Mouse (Mus musculus) large intestine, adult 2 months (tissue): ENCODE measurements around the gene Slc8a1. TPM values are rescaled to one million over a fixed set of nuclear protein-coding genes. Genes with fewer than 3 reads are reported as not detected.

Experiments
- DNase-seq: peaks from one replicate; pipeline ENCODE4 v3.0.0-alpha.2; 2012; ENCODE audit warnings: low read depth, low spot score
- WGBS: fragments of 180-500 bp; shearing (Covaris S2); methylation state at CpG from one replicate; pipeline ENCODE4 v1.1.7; 2018; 5-methylcytosine and 5-hydroxymethylcytosine counted together
- polyA plus RNA-seq: library from polyadenylated mRNA; depleted of rRNA; stranded (reverse); fragments of >200 nt; gene quantifications from 2 replicates; pipeline ENCODE4 v1.2.3, GENCODE M21; 2012; rRNA removed

Slc8a1 gene
- 2.0 and 4.3 TPM in 2 replicates for polyA plus RNA-seq

DNA sequence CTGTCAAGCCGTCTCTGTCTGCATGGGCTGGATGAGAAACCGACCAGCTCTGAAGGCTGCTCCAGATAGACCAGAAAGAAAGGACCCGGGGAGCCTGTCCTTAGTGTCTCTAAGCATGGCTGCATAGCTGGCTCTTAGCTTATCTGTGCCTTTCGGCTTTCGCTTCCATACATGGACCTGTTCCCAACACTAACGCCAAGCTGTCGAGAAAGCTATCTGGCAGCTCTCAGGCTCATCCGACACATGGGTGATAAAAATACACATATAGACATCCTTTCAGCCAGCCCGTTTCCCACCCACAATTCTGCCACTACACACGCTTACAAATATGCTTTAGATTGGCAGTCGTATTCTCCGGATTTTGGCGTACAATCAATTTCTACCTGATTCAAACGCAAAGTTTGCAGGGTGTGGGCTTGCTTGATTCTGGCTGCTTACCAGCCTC is at the start of gene Slc8a1:
Slc8a1 (minus strand) TSS at position 67 of the 445 bp plus-strand sequence.
- no peak for DNase-seq
- WGBS, result 76% methylated on average over 14 of the region's 14 CpGs

DNA sequence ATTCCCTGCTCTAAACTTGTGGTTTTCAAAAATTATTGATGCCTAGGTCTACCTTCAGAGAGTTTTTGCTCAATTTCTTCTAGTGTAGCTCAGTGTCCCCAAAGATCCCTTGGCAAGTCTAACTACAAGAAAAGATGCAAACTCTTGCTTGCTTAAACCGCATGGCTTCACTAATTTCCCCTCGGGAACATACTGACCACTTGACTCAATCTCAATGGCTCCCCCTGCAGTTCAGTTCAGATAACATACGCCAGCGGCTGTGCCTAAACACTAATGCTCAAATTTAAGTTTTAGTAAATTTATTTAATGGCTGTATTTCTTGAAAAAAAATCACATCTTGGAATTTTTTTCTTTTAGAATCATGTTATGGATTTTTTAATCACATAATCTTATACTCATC is 49.2 kb upstream of the Slc8a1 start:
- WGBS, result 38% methylated on average over 4 of the region's 4 CpGs

DNA sequence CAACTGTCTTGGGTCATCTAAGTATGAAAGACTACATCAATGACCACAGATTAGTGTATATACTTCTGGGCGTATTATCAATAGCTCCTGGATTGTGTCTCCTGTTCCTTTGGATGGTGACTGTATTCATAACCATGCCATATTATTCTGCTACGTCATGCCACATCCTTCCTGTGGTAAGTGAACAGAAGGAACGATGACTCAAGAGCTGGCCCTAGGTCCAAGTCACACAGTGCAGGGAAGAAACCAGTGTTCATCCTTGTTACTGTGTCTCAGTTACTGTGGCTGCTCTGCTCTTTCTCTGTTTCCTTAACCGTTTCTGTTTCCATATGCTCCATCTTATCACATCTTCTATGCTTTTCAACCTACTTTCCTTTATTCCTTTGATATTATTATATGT is 44.1 kb upstream of the Slc8a1 start:
- 87% methylated on average over 4 of the region's 4 CpGs for WGBS
- DNase-seq, result no peak

More for the DNA sequence above, 49.2 kb upstream of the Slc8a1 start:
- peak; percentile 39 for DNase-seq

DNA sequence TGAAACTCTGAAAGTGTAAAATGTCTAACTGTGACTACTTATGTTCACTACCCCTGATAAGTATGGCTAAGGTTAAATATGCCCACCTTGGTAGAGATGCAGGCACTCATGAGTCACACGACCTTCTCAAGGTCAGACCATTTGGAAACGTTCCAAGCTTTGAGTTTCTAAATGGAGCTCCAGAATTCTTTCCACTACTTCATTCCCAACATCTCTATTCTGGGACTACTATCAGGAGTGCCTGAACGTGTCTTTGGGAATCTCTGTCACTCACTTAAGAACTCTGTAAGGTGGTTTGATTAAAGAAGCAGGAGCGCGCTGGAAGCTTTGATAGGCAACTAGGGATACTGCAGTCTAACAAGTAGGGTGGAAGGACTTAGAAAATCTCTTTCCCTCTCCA is 43.3 kb upstream of the Slc8a1 start:
- no peak for DNase-seq
- 70% methylated on average over 5 of the region's 5 CpGs for WGBS

DNA sequence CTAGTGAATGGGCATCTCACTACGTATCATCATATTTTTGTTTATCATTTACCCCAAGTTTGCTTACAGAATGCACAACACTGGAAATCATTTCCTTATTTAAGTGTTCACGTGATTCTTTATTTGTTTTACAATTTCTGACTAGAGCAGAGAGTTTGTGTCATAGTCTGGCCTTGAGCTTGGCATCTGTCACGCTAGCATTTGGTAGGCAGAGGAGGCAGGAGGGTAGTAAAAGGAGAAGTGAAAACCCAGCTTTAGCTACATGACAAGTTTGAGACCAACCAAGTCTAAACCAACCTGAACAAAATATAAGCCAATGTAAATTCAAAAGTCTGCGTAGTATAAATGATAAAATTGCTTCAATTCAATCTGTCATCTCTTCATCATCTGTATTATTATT is 41.7 kb upstream of the Slc8a1 start:
- WGBS, result 59% methylated on average over 4 of the region's 4 CpGs
- DNase-seq, result no peak

DNA sequence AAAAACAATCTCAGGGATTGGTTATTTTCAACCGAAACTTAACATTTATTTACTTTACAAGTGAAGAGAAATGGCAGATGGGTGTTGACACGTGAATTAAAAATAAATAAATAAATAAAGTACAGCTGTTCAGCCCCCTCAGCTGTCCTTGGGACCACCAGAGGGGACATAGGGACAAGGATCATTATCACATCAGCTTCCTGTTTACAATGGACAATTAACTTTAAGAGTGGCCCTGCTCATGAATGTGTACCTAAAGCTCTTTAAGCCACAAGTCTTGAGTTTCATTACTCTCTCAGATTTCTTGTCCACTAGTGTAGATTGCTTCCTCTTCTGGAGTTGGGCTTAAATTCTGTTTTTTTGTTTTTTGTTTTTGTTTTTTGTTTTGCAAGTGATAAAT is 12.5 kb upstream of the Slc8a1 start:
- WGBS, result 80% methylated on average over 2 of the region's 2 CpGs
- DNase-seq, result no peak

DNA sequence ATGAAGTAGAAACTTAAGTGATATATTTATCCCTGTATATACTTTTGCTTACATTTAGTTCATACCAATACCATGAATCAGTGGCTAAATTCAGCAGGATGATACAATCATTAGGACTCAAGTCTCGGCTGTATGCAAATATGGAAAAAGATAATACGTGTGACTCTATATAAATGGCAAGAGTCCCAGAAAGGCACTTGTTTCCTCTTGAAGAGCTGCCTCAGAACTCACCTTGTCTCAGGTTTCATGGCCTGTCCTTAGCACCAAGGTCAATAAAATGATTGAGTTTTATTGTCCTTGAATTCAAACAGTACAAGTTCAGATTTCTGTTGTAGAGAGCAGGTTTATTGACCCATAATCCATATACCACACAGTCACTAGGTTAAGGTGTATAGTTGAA is 4.9 kb upstream of the Slc8a1 start:
- WGBS, result 16% methylated on average over 2 of the region's 2 CpGs
- DNase-seq, result peak; percentile 70

DNA sequence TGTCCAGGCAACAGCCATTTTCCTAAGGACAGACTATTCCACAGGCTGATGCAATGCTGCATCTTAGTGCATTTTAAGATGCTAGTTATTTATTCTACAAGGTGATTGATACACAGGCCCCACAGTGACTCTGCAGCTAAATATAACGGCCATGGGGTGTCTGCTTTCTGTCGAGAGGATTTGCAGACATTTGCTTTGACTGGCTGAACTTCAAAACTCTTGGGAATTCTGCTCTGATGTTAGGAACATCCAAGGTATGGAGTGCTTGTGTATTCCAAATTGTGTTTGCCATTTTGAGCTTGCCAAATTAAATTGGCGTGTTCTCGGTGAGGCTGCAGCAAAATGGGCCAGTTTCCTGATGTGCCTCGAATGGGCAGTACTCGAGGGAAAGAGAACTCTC is 2.4 kb upstream of the Slc8a1 start:
- WGBS, result 73% methylated on average over 6 of the region's 6 CpGs
- no peak for DNase-seq

DNA sequence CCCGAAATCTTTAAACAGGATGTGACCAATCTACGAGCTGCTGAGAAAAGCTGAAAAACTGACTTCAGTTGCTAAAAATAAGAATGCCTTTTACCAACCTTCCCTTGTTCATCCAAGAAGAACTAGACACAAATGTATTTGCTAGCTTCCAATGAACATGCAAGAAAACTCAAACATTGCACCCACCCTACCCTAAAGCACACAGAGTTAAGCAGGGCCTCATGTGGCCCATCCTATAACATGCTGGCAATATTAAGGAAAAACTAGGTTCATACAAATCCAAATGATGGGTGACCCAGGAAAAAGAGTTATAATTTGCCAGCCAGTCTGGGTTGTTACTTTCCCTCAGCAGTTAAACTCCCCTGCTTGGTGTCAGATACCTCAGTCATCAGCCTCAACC is 398 bp downstream of the Slc8a1 start:
- WGBS, result 81% methylated on average over 2 of the region's 2 CpGs
- DNase-seq, result no peak

DNA sequence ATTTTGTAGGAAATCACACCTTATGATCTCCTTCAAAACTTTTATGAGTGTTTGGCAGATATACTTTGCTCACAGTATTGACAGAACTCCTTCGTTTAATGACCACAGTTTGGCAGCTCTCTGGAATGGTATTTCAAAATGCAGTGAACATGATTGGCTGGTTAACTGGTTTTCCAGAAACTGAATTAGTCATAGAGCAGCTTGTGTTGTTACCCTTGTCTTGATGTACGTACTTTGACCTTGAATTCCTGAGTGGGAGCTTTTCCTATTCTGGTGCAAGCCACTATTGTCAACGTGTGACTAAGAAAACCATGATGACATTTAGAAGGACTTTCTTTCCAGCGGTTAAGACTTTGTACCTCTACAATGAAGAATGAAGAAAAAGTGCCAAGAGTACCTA is 868 bp downstream of the Slc8a1 start:
- peak; percentile 65 for DNase-seq
- 29% methylated on average over 4 of the region's 4 CpGs for WGBS

DNA sequence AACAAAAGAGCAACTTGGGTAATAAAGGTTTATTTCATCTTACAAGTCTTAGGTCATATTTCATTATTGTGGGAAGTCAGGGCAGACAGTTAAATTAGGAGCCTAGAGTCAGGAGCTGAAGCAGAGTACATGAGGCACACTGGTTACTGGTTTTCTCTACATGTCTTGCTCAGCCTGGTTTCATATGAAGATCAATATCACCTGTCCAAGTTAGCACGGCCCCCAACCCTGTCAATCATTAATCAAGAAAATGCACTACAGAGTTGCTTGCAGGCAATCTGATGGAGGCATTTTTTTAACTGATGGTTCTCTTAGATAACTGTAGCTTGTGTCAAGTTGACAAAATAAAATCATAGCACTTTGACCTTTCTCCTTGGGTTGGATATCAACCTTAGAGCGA is 2.6 kb downstream of the Slc8a1 start:
- 39% methylated on average over 2 of the region's 2 CpGs for whole genome bisulfite sequencing

DNA sequence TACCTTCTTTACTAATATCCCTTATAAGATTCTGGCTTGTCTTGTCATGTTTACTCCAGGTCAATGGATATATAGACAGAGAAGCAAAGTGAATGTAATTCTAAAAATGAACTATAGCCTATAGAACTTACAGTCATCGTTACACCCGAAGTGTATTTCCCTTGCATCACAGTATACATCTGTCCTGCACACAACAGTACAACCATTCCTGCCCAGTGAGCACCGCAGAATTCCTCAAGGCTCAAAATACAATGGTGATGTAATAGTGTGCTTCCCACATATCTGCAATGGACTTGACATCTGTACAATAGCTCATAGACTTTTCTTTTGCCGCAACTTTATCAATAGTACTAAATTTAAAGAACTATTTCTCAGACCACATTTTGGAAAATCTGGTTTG is 8.3 kb downstream of the Slc8a1 start:
- WGBS, result 90% methylated on average over 4 of the region's 4 CpGs

More for the DNA sequence above, 2.6 kb downstream of the Slc8a1 start:
- DNase-seq, result no peak

DNA sequence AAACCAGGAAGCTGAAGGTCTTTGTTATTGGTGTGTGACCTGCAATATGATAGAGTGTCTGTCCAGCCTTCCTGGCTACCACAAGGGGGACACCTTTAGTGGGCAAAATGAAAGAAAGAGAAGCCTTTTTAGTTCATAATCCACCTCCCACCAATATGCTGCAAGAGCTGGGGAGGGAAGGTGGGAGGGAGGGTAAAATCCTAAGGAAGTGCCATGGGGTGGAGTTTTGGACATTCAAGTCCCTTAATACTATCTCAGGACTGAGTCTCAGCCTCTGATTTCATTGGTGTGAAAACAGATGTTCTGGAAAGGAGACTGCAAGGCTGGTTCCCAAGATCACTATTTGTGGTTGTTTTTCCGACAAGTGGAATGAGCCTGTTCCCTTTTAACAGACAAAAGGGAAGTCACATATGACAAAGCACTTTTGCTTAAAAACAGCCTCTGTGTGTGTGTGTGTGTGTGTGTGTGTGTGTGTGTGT is 25.9 kb downstream of the Slc8a1 start:
- WGBS, result 63% methylated on average over 1 of the region's 1 CpGs
- no peak for DNase-seq

More for the DNA sequence above, 8.3 kb downstream of the Slc8a1 start:
- DNase-seq, result no peak

DNA sequence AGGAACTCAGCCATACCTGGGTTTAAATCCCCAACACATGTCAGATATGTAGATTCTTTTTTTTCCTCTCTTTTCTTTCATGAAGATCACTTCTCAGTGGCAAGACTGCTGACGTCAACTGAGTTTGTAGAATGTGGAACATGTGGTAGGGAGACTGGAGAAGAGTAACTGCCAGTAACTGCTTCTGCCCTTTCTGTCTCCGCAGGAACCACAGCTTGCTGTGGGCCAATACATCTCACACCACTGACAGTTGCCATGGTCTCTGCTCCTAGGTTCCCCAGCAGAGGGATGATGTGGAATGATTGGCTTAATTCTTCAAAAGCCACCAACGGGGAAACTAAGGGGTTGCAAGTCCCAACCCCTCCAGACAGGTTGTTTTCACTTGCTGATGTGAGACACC is 33.4 kb downstream of the Slc8a1 start:
- WGBS, result 64% methylated on average over 3 of the region's 3 CpGs
- DNase-seq, result no peak

DNA sequence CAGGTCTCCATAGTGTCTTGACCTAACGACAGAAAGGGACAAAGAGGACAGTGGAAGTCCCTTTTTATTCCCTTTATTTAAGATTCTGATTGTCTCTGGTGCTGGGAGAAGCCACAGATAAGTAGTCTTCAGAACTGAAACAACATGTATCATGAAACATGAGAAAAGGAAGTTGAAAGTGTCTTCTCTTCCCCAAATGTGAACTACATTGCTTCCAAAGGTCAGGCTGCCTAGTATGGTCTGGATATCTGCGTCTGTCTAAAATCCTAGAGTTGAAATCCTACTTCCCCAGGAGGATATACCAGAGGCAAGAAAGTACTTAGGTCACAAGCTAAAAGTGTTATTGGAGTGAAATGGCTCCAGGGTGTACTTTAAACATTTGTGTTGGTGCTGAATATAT is 34.9 kb downstream of the Slc8a1 start:
- no peak for DNase-seq
- WGBS, result 75% methylated on average over 2 of the region's 2 CpGs

DNA sequence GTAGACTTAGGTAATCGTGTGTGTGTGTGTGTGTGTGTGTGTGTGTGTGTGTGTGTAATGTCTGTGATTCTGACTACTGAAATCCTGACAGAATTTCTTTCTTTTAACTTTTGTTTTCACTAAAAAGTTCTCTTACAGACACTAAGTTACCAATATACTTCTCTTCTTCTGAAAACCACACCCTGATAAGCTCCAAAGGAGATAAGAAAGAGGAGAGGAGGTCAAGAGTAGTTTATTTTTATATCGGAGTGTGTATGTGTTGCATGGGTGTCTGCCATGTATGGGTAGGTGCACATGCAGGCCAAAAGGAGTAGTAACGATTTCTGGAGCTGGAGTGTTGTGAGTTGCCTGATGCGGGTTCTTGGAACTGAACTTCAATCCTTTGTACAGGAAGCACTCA is 36.5 kb downstream of the Slc8a1 start:
- 58% methylated on average over 4 of the region's 4 CpGs for WGBS
- DNase-seq, result no peak

DNA sequence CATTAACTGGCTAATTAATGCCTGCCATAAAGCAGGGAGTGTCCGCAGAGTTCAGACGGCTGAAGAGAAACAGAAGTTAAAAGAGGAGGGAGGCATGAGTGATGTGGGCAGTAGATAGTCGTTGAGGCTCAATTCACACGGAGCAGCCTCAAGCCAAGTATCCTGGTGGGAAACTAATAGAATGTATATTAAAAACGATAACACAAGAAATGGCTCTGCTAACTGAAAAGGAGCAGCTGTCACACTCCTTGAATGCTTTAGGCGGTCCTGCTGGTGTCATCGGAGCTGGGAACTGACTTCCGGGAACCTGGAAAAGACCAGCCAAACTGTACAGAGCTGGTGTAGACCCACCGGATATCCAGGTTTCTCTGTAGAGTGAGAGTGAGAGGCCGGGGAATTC is 39.4 kb downstream of the Slc8a1 start:
- no peak for DNase-seq
- 44% methylated on average over 10 of the region's 10 CpGs for WGBS

DNA sequence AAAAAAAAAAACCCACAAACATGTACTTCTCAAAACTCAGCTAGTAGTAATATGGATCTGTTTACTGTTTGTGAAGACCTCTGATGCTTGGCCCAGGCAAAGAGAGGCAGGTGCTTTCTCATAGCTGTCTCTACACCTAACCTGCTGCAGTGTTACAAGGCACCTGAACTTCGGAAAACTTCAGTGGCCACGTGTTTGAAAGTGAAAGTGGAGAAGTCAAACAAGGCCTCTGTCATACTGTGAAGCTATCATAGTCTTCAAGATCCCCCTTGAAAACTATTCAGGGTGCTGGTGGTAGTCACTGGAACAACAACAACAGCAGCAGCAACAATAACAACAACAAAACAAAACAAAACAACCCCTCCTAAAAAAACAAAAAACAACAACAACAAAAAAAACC is 40.5 kb downstream of the Slc8a1 start:
- 19% methylated on average over 2 of the region's 2 CpGs for WGBS
- no peak for DNase-seq

DNA sequence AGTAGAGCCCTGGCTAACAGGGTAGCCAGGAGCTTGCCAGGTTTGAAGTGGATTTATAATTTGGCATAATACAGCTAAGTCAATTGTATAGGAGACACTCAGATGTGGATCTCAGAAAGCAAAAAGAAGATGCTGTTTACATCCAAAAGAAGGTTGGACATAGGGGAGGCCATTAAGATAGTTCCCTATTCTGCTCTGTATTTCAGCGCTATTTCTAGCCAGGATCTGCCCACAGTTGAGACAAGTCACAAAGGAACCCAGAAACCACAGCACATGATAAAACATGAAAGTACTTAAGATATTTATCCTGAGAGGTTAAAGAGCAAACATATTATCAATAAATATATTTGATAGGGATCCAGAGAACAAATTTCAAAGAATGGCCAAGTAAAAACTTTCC is 43.2 kb downstream of the Slc8a1 start:
- no peak for DNase-seq
- WGBS, result 88% methylated on average over 1 of the region's 1 CpGs

DNA sequence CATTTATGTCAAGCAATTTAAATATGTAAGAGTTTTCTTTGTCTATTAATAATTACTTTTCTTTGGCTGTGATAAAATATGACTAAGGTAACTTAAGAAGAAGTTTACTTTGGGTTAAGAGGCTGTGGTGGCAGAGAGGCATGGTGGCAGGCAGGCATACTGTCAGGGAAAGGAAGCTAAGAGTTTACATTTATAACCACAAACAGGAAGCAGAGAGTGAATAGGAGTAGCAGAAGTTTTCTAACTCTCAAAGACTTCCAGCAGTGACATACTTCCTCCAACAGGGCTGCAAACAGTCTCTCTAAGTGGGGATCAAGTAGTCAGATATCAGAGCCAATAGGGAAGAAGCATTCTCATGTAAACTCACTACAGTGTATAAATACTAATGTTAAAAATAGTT is 58.6 kb downstream of the Slc8a1 start:
- no peak for DNase-seq

DNA sequence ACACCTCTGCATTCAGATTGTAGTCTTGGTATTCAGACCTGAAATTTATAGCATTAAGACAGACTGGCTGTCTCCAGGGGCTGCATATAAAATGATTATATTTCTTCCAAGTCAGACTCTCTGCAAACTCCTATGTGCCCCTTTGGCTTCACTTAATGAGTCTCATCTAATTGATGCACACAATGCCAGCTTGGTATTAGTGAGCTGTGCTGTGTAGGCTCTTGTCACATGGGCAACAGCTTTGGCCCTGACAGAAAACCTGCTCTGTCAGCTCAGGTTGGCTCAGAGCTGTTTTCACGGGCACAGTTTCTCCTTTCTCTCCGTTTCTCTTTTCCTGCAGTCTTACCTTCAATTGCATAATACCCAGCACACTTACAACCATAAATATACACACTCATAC is 60.7 kb downstream of the Slc8a1 start:
- 60% methylated on average over 2 of the region's 2 CpGs for WGBS
- DNase-seq, result no peak

DNA sequence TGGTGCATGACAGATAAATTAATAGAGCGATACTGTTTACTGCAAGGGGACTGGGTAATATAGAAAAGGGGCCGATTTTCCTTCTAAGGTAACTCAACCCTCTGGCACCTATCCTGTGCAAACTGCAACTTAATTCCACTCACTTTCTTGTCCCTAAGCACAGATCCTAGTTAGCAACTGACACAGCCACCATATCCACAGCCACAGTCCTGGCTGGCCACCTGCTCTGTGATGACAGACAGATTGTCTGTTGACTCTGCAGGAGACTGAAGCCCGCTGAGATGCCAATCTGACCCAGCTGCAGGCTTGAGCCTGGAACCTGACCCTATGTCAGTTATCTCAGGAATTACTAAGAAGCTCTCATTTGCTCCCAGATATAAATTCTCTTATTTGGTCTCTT is 62.0 kb downstream of the Slc8a1 start:
- DNase-seq, result no peak
- 71% methylated on average over 3 of the region's 3 CpGs for WGBS
